Mouse (Mus musculus) spleen, postnatal 4 days (tissue): ENCODE measurements around the gene Grb14.

Source experiments
- DNase-seq, 2 experiments: peaks; one replicate each; pipeline ENCODE4 v3.0.0; 2022; ENCODE audit warnings: low spot score in 2 of 2

Gene Grb14

GRCm38 (mm10) chr2:64878275-64878674 lies 146.5 kb downstream of the Grb14 start:
- DNase-seq, result no peak
